Mouse (Mus musculus): ENCODE measurements around the gene Obscn. TPM values are rescaled to one million over a fixed set of nuclear protein-coding genes. Genes with fewer than 3 reads are reported as not detected.

Obscn gene
- total and polyA plus RNA-seq, 2 experiments from 2014 or later = 107 to 245 TPM

- ATAC-seq (ENCODE audit: insufficient read depth, low read depth) (no peak), DNase-seq (ENCODE audit: low spot score) (no peak)
- Histone ChIP-seq H3K27me3 (ENCODE audit: control insufficient read depth, insufficient read depth, low read length) (no peaks in the 10 kb centered on the region), H3K4me3 (ENCODE audit: low read depth, low read length) (no peak overlapping the region), H3K4me2 (ENCODE audit: low read depth, low read length) (no peak overlapping the region), H3K9me3 (replicated peaks; ENCODE audit: control insufficient read depth, low read length) (no peaks in the 10 kb centered on the region), H3K27ac (ENCODE audit: low read depth) (no peak overlapping the region), H3K9ac (replicated peaks; ENCODE audit: low read depth, low read length) (no peak overlapping the region), H3K36me3 (replicated peaks; ENCODE audit: control insufficient read depth, insufficient read depth, low read length) (peaks cover 66% of the 10 kb centered on the region), H3K4me1 (ENCODE audit: control insufficient read depth, insufficient read depth) (no peaks in the 10 kb centered on the region)
- TF ChIP-seq EP300 (IDR thresholded peaks at IDR 0.05; ENCODE audit: low read depth) (no peak), CTCF (IDR thresholded peaks at IDR 0.05; ENCODE audit: low read depth) (no peak)
- 65% methylated on average over 3 of the region's 3 CpGs for WGBS
These were observed 33.9 kb downstream of the Obscn start for GRCm38 (mm10) chr11:59102324-59102723.

GRCm38 (mm10) chr11:59098339-59098738 lies 37.9 kb downstream of the Obscn start:
- H3K4me3 ChIP-seq (ENCODE audit: low read depth, low read length) = no peak overlapping the region
- no peaks in the 10 kb centered on the region for H3K4me1 ChIP-seq (ENCODE audit: control insufficient read depth, insufficient read depth)
- H3K27ac ChIP-seq (ENCODE audit: low read depth) = no peak overlapping the region
- no peak overlapping the region for H3K4me2 ChIP-seq (ENCODE audit: low read depth, low read length)
- WGBS = 36% methylated on average over 2 of the region's 2 CpGs
- no peaks in the 10 kb centered on the region for H3K9me3 ChIP-seq (replicated peaks; ENCODE audit: control insufficient read depth, low read length)
- H3K36me3 ChIP-seq (replicated peaks; ENCODE audit: control insufficient read depth, insufficient read depth, low read length) = peaks cover 55% of the 10 kb centered on the region
- H3K9ac ChIP-seq (replicated peaks; ENCODE audit: low read depth, low read length) = no peak overlapping the region
- TF ChIP-seq EP300 (IDR thresholded peaks at IDR 0.05; ENCODE audit: low read depth) (no peak), CTCF (IDR thresholded peaks at IDR 0.05; ENCODE audit: low read depth) (peak; percentile 47)
- no peaks in the 10 kb centered on the region for H3K27me3 ChIP-seq (ENCODE audit: control insufficient read depth, insufficient read depth, low read length)
- DNase-seq (ENCODE audit: low spot score) = no peak
- ATAC-seq (ENCODE audit: insufficient read depth, low read depth) = no peak

GRCm38 (mm10) chr11:59097770-59098169 lies 38.4 kb downstream of the Obscn start:
- H3K27me3 ChIP-seq (ENCODE audit: control insufficient read depth, insufficient read depth, low read length) = no peaks in the 10 kb centered on the region
- no peaks in the 10 kb centered on the region for H3K9me3 ChIP-seq (replicated peaks; ENCODE audit: control insufficient read depth, low read length)
- no peak overlapping the region for H3K27ac ChIP-seq (ENCODE audit: low read depth)
- H3K9ac ChIP-seq (replicated peaks; ENCODE audit: low read depth, low read length) = no peak overlapping the region
- ATAC-seq (ENCODE audit: insufficient read depth, low read depth) (no peak), DNase-seq (ENCODE audit: low spot score) (no peak)
- peaks cover 55% of the 10 kb centered on the region for H3K36me3 ChIP-seq (replicated peaks; ENCODE audit: control insufficient read depth, insufficient read depth, low read length)
- H3K4me1 ChIP-seq (ENCODE audit: control insufficient read depth, insufficient read depth) = no peaks in the 10 kb centered on the region
- WGBS = 71% methylated on average over 5 of the region's 5 CpGs
- H3K4me3 ChIP-seq (ENCODE audit: low read depth, low read length) = no peak overlapping the region
- H3K4me2 ChIP-seq (ENCODE audit: low read depth, low read length) = no peak overlapping the region
- TF ChIP-seq EP300 (IDR thresholded peaks at IDR 0.05; ENCODE audit: low read depth) (no peak), CTCF (IDR thresholded peaks at IDR 0.05; ENCODE audit: low read depth) (no peak)

GRCm38 (mm10) chr11:59094213-59094612 lies 42.0 kb downstream of the Obscn start:
- DNase-seq (ENCODE audit: low spot score) = no peak
- no peak overlapping the region for H3K4me2 ChIP-seq (ENCODE audit: low read depth, low read length)
- no peaks in the 10 kb centered on the region for H3K4me1 ChIP-seq (ENCODE audit: control insufficient read depth, insufficient read depth)
- TF ChIP-seq EP300 (IDR thresholded peaks at IDR 0.05; ENCODE audit: low read depth) (no peak), CTCF (IDR thresholded peaks at IDR 0.05; ENCODE audit: low read depth) (peak; percentile 26; the same call in 1 of the 2 replicates)
- no peaks in the 10 kb centered on the region for H3K27me3 ChIP-seq (ENCODE audit: control insufficient read depth, insufficient read depth, low read length)
- no peak overlapping the region for H3K4me3 ChIP-seq (ENCODE audit: low read depth, low read length)
- H3K36me3 ChIP-seq (replicated peaks; ENCODE audit: control insufficient read depth, insufficient read depth, low read length) = peaks cover 62% of the 10 kb centered on the region
- H3K9ac ChIP-seq (replicated peaks; ENCODE audit: low read depth, low read length) = no peak overlapping the region
- 69% methylated on average over 4 of the region's 4 CpGs for WGBS
- no peak overlapping the region for H3K27ac ChIP-seq (ENCODE audit: low read depth)
- H3K9me3 ChIP-seq (replicated peaks; ENCODE audit: control insufficient read depth, low read length) = no peaks in the 10 kb centered on the region
- ATAC-seq (ENCODE audit: insufficient read depth, low read depth) = no peak

- Histone ChIP-seq H3K4me1 (ENCODE audit: control insufficient read depth, insufficient read depth) (no peaks in the 10 kb centered on the region), H3K4me3 (ENCODE audit: low read depth, low read length) (no peak overlapping the region), H3K27ac (ENCODE audit: low read depth) (no peak overlapping the region), H3K27me3 (ENCODE audit: control insufficient read depth, insufficient read depth, low read length) (no peaks in the 10 kb centered on the region), H3K4me2 (ENCODE audit: low read depth, low read length) (no peak overlapping the region), H3K9me3 (replicated peaks; ENCODE audit: control insufficient read depth, low read length) (no peaks in the 10 kb centered on the region), H3K36me3 (replicated peaks; ENCODE audit: control insufficient read depth, insufficient read depth, low read length) (peaks cover 78% of the 10 kb centered on the region), H3K9ac (replicated peaks; ENCODE audit: low read depth, low read length) (no peak overlapping the region)
- TF ChIP-seq EP300 (IDR thresholded peaks at IDR 0.05; ENCODE audit: low read depth) (no peak), CTCF (IDR thresholded peaks at IDR 0.05; ENCODE audit: low read depth) (no peak)
- no peak for ATAC-seq (ENCODE audit: insufficient read depth, low read depth)
- WGBS = 88% methylated on average over 10 of the region's 10 CpGs
- no peak for DNase-seq (ENCODE audit: low spot score)
These were observed 48.6 kb downstream of the Obscn start for GRCm38 (mm10) chr11:59087581-59087980.

DNA sequence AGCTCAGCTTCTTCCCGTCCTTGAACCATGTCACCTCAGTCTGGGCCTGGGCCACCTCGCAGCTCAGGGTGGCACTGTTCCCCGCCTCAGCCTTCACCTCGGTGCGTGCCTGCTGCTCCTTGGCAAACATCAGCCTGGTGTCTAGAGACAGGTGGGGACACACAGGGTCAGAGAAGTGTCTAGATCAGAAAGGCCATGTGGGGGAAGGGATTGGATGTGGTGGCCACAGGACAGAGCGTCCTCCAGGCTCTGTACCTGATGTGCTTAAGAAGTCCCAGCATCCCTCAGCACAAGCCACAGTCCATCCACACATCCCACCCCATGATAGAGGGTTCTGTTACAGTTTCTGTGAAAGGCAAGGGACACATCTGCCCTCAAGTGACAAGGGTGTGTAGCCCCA lies 51.0 kb downstream of the Obscn start:
- Histone ChIP-seq H3K9ac (replicated peaks; ENCODE audit: low read depth, low read length) (no peak overlapping the region), H3K9me3 (replicated peaks; ENCODE audit: control insufficient read depth, low read length) (no peaks in the 10 kb centered on the region), H3K27me3 (ENCODE audit: control insufficient read depth, insufficient read depth, low read length) (no peaks in the 10 kb centered on the region), H3K36me3 (replicated peaks; ENCODE audit: control insufficient read depth, insufficient read depth, low read length) (peaks cover 87% of the 10 kb centered on the region), H3K4me1 (ENCODE audit: control insufficient read depth, insufficient read depth) (no peaks in the 10 kb centered on the region), H3K27ac (ENCODE audit: low read depth) (no peak overlapping the region), H3K4me2 (ENCODE audit: low read depth, low read length) (no peak overlapping the region), H3K4me3 (ENCODE audit: low read depth, low read length) (no peak overlapping the region)
- WGBS = 75% methylated on average over 5 of the region's 6 CpGs
- DNase-seq (ENCODE audit: low spot score) = no peak
- ATAC-seq (ENCODE audit: insufficient read depth, low read depth) = no peak
- no peak for TF ChIP-seq EP300 (IDR thresholded peaks at IDR 0.05; ENCODE audit: low read depth)
- TF ChIP-seq CTCF (IDR thresholded peaks at IDR 0.05; ENCODE audit: low read depth) = no peak

Measured in heart, postnatal 0 days (tissue).